Mouse (Mus musculus) lung, adult 2 months (tissue): ENCODE data around the gene Prr5l. TPM values are rescaled to one million over a fixed set of nuclear protein-coding genes. Genes with fewer than 3 reads are reported as not detected.

ENCODE experiments used
- DNase-seq: peaks from one replicate; pipeline ENCODE4 v3.0.0; 2022
- H3K4me1 ChIP-seq: fragments of 200-500 bp; 2 replicates; pipeline ENCODE4 v1.6.1; 2011; ENCODE audit warnings: low read length; ENCODE audit not compliant: control insufficient read depth, insufficient read depth
- H3K4me3 ChIP-seq: fragments of 200-500 bp; replicated peaks from 2 replicates; pipeline ENCODE3; 2011; ENCODE audit warnings: low read depth, mild to moderate bottlenecking, control low read depth, low read length; ENCODE audit errors: extremely low read depth
- CTCF ChIP-seq: fragments of 200-500 bp; IDR thresholded peaks from 2 replicates; pipeline ENCODE4 v1.5.1; 2011; ENCODE audit warnings: mild to moderate bottlenecking, low read length, control low read depth; ENCODE audit not compliant: insufficient read depth
- POLR2A ChIP-seq: fragments of 200-500 bp; IDR thresholded peaks from 2 replicates; pipeline ENCODE4 v1.6.1; 2011; ENCODE audit warnings: low read depth, mild to moderate bottlenecking, control low read depth, low read length, borderline replicate concordance; ENCODE audit errors: extremely low read depth
- WGBS: fragments of 180-500 bp; shearing (Covaris S2); methylation state at CpG from one replicate; pipeline ENCODE4 v1.1.7; 2018; 5-methylcytosine and 5-hydroxymethylcytosine counted together
- polyA plus RNA-seq: library from polyadenylated mRNA; depleted of rRNA; stranded (reverse); fragments of >200 nt; gene quantifications from 2 replicates; pipeline ENCODE4 v1.2.3, GENCODE M21; 2012

Gene Prr5l
- polyA plus RNA-seq, 1 experiment = 32.3 TPM

DNA sequence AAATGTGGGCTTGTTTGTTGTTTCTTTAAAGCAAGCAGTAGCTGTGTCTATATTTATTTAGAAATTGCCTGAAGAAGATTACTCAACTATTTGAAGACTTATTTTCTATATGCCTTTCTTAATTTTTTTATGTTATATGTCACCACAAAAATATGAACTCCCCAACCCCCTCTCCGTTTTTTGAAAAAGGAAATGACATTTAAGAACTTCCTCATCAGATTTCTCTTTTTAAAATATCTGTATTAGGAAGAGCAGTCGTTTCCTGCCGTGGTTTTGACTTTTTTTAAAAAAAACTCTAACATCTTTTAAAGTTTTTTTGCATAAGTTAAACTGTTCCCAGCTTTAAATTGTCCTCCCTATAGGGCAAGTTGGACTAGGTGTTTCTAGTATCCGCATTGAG lies 183.5 kb downstream of the Prr5l start:
- no peak overlapping the region for H3K4me3 ChIP-seq
- H3K4me1 ChIP-seq = no peaks in the 10 kb centered on the region
- WGBS = 52% methylated on average over 4 of the region's 4 CpGs
- no peak for DNase-seq
- no peak for TF ChIP-seq POLR2A
- no peak for TF ChIP-seq CTCF

DNA sequence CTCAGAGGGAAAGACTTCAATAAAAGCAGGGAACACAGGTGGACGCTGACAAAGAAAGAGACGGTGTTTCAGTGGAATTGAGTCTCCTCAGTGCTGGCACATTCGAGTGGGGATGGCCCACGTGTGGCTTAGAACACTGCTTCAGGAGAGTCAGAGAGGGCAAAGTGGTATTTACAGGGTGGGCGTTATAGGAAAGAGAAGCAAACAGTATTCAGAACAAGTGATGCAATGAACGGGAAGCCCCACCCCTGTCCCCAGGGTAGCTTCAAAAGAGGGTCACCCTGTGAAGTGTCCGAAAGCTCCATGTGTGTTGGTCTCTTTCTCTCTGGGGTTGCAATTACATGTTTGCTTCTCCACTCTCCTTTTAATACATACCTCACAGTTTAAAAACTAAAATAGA lies 187.2 kb downstream of the Prr5l start:
- no peak for TF ChIP-seq CTCF
- no peak for TF ChIP-seq POLR2A
- no peak for DNase-seq
- no peak overlapping the region for H3K4me3 ChIP-seq
- no peaks in the 10 kb centered on the region for H3K4me1 ChIP-seq
- 86% methylated on average over 7 of the region's 7 CpGs for WGBS

DNA sequence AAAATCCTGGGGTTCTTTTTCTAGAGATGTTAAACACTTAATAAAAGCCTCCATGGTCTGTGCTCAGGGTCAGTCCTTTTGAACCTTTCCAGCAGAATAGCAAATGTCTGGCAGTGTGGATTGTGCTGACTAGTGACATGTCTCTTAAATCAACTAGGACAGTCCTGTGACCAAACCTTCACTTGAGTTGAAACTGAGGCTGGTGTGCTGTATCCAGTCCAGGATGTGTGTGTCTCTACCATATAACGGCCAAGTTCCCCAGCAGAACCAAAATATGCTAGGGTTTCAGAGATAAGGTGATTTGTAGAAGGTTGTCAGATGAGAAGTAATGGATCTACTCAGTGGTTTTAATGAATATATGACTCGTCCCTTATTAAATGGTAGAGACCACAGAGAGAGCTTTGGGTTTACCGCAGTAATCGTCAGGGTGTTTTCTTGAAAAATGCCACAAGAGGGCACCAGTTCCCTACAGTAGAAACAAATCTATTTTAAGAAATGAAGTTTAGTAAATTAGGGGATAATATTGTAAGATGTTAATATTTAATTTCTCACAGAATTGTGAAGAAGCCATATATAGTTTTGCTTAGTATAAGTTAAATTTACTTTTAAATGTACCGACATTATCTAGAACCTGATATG lies 189.1 kb downstream of the Prr5l start:
- peak; percentile 36; the same call in 1 of the 2 replicates for TF ChIP-seq CTCF
- TF ChIP-seq POLR2A = no peak
- WGBS = 53% methylated on average over 5 of the region's 5 CpGs
- H3K4me3 ChIP-seq = no peak overlapping the region
- H3K4me1 ChIP-seq = no peaks in the 10 kb centered on the region
- no peak for DNase-seq

DNA sequence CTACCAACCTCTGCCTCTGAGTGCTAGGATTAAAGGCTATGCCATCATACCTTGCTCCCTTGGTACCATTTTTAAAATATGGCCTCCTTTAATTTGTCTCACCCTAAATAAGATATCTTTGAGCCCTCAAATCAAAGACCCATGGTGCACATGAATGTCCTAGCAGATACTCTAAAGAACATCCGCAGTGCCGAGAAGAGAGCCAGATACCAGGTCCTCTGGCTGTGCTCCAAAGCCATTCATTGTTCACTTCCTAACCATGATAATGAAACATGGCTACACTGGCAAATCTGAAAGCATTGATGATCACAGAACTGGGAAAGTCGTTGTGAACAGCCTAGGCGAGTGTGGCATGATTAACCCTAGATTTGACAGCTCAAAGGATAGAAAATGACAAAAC lies 189.8 kb downstream of the Prr5l start:
- Histone ChIP-seq H3K4me3 (no peak overlapping the region), H3K4me1 (no peaks in the 10 kb centered on the region)
- no peak for DNase-seq
- WGBS = 47% methylated on average over 4 of the region's 4 CpGs
- TF ChIP-seq CTCF = no peak

DNA sequence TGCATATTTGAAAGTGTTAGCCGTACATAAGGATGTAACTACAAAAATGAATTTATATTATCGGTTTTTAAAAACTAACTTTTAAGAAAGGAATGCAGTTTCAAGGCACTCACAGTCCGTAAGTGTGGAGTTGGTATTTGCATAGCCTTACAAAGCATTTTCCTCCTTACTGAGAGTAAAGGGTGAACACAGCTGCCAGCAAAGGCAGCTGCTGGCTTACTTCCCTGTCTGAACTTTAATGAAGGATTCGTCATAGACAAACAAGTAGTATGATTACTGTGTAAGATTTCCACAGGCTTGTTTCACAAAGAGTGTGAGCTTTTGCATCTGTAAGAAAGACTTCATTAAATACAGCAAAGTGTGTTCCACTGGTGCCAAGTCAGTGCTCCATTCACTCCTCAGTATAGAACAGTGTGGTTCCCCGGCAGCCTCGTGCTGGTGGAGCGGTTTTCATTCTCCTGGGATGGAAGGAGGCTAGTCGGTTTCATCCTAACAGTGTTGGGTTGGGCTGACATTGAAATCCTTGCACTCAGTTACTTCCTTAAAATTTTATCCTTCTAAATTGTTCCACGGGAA lies 192.5 kb downstream of the Prr5l start:
- 76% methylated on average over 9 of the region's 9 CpGs for WGBS

DNA sequence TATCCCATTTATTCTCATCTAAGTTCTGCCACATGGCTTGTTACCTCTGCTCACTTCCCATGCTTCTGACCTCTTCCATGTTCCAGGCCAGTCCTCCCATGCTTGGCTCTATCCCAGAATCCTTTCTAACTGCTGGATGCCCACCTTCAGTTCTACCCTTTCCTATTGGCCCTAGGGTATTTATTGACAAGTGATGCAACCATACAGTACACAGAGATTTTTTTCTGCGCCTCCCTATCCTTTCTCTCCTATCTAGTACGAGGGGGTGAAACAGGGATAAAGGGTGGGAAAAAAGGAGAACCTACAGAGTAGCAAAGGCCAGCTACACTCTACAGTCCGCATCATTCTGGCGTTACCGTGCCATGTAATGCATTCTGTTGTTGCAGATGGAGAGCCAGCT lies 194.8 kb downstream of the Prr5l start:
- no peak for TF ChIP-seq POLR2A
- no peak for TF ChIP-seq CTCF
- no peak for DNase-seq
- H3K4me3 ChIP-seq = no peak overlapping the region
- WGBS = 87% methylated on average over 5 of the region's 5 CpGs
- no peaks in the 10 kb centered on the region for H3K4me1 ChIP-seq

More for the DNA sequence above, 192.5 kb downstream of the Prr5l start:
- no peak for DNase-seq
- H3K4me1 ChIP-seq = no peaks in the 10 kb centered on the region
- TF ChIP-seq POLR2A = no peak
- no peak for TF ChIP-seq CTCF
- no peak overlapping the region for H3K4me3 ChIP-seq

DNA sequence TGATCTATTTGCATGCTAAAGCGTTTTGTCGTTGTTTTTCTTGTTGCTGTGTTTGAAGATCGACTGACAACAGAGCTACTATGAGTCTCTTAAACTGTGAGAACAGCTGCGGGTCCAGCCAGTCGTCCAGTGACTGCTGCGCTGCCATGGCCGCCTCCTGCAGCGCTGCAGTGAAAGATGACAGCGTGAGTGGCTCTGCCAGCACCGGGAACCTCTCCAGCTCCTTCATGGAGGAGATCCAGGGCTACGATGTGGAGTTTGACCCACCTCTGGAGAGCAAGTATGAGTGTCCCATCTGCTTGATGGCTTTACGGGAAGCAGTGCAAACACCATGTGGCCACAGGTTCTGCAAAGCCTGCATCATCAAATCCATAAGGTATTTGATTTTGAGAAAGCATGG lies 198.4 kb downstream of the Prr5l start:
- Histone ChIP-seq H3K4me1 (peaks cover 6% of the 10 kb centered on the region), H3K4me3 (no peak overlapping the region)
- 80% methylated on average over 12 of the region's 12 CpGs for WGBS
- DNase-seq = no peak
- TF ChIP-seq CTCF (no peak), POLR2A (no peak)

DNA sequence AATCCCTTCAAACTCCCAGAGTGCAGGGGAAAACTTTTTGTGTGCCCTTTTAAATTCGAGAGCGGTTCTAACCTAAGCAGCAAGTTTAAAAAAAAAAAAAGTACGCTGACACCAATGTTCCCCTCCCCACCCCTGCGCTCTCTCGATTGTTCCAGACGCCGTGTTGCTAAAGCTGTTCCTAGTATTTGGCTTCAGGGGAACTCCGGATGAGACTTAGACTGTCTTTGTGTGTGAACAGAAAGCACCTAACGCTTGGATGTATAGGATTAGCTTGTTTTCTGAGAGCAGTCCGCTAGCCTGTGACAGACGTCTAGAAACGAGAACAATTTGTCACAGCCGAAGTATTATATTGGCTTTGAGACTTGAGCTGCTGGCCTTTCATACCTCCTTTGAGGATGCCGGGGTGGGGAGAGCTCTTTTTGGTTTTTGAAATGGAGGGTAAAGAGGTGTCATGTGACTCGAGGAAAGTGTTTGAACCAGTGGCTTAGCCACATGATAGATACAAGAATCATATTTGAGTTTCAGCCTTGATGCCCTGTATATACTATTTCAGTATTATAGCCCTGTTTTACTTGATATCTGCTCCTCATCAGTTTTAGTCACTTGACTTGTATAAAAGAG lies 203.6 kb downstream of the Prr5l start:
- no peak for DNase-seq
- TF ChIP-seq CTCF (no peak), POLR2A (no peak)
- H3K4me1 ChIP-seq = peaks cover 11% of the 10 kb centered on the region
- H3K4me3 ChIP-seq = peak overlapping the region; percentile 81
- WGBS = 3% methylated on average over 15 of the region's 15 CpGs

DNA sequence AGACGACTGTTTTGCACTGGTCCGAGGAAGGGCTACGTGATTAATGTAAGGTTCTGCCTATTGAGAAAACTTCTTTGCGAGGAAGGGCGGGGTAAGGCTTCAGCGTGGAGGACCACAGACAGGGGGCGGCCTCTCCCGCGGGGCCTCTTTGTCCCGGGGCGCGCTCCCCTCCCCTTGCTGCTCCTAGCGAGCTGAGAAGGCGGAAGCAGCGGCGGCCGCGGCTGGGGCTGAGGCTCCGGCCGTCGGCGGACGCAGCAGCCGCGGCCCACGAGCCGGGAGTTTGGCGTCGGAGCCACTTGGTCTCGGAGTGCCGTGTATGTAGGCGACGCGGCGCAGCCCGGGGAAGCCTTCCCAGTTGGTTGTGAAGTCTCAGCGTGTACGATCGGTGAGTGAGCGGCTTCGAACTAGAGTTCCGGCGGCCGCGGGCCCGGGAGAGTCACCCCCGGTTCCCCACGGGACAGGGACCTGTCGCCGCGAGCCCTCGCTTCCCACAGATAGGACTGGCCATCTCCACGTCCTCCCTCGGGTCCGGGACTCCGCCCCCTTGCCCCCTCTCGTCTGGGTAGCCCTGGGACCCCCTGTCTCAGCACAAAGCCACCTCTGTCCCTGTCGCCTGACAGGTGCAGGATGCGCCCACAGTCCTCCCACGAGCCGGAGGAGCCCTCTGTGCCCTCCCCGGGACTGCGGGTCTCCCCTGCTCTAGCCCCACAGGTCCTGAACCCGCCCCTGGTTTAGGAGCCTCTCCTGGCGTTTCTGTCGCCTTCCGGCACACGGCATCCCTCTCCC lies 204.4 kb downstream of the Prr5l start, which contains the start of gene Traf6:
Gene Traf6, plus strand, starts transcription at position 194 of the 786 bp plus-strand sequence.
- peak; percentile 51; the same call in 1 of the 2 replicates for TF ChIP-seq POLR2A
- TF ChIP-seq CTCF = peak; percentile 46

More for the DNA sequence above, 204.4 kb downstream of the Prr5l start, which contains the start of gene Traf6:
- WGBS = under 1% methylated on average over 68 of the region's 68 CpGs
- Histone ChIP-seq H3K4me1 (peaks cover 11% of the 10 kb centered on the region), H3K4me3 (peak within 1 kb of the TSS; percentile 81)
- DNase-seq = peak; percentile 82
